Mouse (Mus musculus) liver, embryonic 14.5 days (tissue): ENCODE results near the gene Tango6. TPM values are rescaled to one million over a fixed set of nuclear protein-coding genes. Genes with fewer than 3 reads are reported as not detected.

ENCODE experiments used
- ATAC-seq: fragments of 200-750 bp; cut with Nextera tagmentation; 2 replicates; pipeline ENCODE4 v1.8.0; 2017; ENCODE audit warnings: moderate number of reproducible peaks, mild to moderate bottlenecking, moderate library complexity; ENCODE audit not compliant: insufficient read depth
- DNase-seq, 3 experiments: peaks; one replicate each; pipeline ENCODE4 v3.0.0-alpha.2; 2012 to 2013; ENCODE audit warnings: low read depth in 3 of 3, low spot score in 3 of 3
- H3K27ac ChIP-seq: fragments of 300-500 bp; sonication (generic); 2 replicates; pipeline ENCODE4 v1.5.1; 2014; ENCODE audit warnings: moderate library complexity, mild to moderate bottlenecking, control low read depth, inconsistent platforms
- H3K27me3 ChIP-seq: fragments of 300-500 bp; sonication (generic); 2 replicates; pipeline ENCODE4 v1.6.1; 2014; ENCODE audit warnings: mild to moderate bottlenecking, low read length, moderate library complexity; ENCODE audit not compliant: control insufficient read depth, insufficient read depth
- H3K36me3 ChIP-seq: fragments of 300-500 bp; sonication (generic); replicated peaks from 2 replicates; pipeline ENCODE4 v1.6.1; 2014; ENCODE audit warnings: low read depth; ENCODE audit not compliant: control insufficient read depth, insufficient read depth
- H3K4me1 ChIP-seq, 2 experiments: fragments of 200-500 bp in 1 of 2; fragments of 300-500 bp in 1 of 2; sonication (generic) in 1 of 2; replicated peaks; 2 replicates each; pipeline ENCODE4 v1.6.1; 2012 to 2014; ENCODE audit warnings: antibody characterized with exemption in 1 of 2, inconsistent platforms in 1 of 2, low read length in 1 of 2; ENCODE audit not compliant: control insufficient read depth in 2 of 2, insufficient read depth in 2 of 2
- H3K4me2 ChIP-seq: fragments of 300-500 bp; sonication (generic); 2 replicates; pipeline ENCODE4 v1.6.1; 2014; ENCODE audit warnings: low read depth, mild to moderate bottlenecking, control low read depth, moderate library complexity
- H3K4me3 ChIP-seq, 2 experiments: fragments of 200-500 bp in 1 of 2; fragments of 300-500 bp in 1 of 2; sonication (generic) in 1 of 2; 2 replicates each; pipeline ENCODE4 v1.5.1; 2012 to 2014; ENCODE audit warnings: low read depth in 2 of 2, low read length in 2 of 2, mild to moderate bottlenecking in 2 of 2, control low read depth in 1 of 2, inconsistent platforms in 1 of 2, moderate library complexity in 1 of 2; ENCODE audit not compliant: insufficient read depth in 1 of 2
- H3K9ac ChIP-seq: fragments of 300-500 bp; sonication (generic); replicated peaks from 2 replicates; pipeline ENCODE4 v1.6.1; 2014; ENCODE audit warnings: mild to moderate bottlenecking, control low read depth, moderate library complexity
- H3K9me3 ChIP-seq: fragments of 300-500 bp; sonication (generic); 2 replicates; pipeline ENCODE4 v1.6.1; 2016; ENCODE audit warnings: low read length, mixed read lengths; ENCODE audit not compliant: control insufficient read depth
- CTCF ChIP-seq: IDR thresholded peaks from 2 replicates; pipeline ENCODE4 v1.5.1; 2016; ENCODE audit warnings: antibody characterized with exemption, low read depth, control low read depth
- EP300 ChIP-seq: IDR thresholded peaks from 2 replicates; pipeline ENCODE4 v1.6.1; 2016; ENCODE audit warnings: antibody characterized with exemption, low read depth
- WGBS: fragments of 180-500 bp; shearing (Covaris S2); extraction: QIAGEN DNeasy Blood & Tissue Kit; methylation state at CpG from one replicate; pipeline ENCODE4 v1.1.7; 2014; ENCODE audit not compliant: insufficient replicate concordance; 5-methylcytosine and 5-hydroxymethylcytosine counted together
- polyA plus RNA-seq, 2 experiments: library from polyadenylated mRNA; depleted of rRNA in 1 of 2; stranded (reverse) in 1 of 2; unstranded in 1 of 2; fragments of >200 nt; fragmentation: Nextera tagmentation in 1 of 2; extraction: Ambion mirVana in 1 of 2; gene quantifications; 2 replicates each; pipeline versions ENCODE4 v1.2.1 to v1.2.3; 2012 to 2014

Tango6 gene
- polyA plus RNA-seq, 2 experiments: 1.7 to 2.6 TPM

- no peak overlapping the region for H3K4me2 ChIP-seq
- no peak overlapping the region for H3K27ac ChIP-seq
- no peaks in the 10 kb centered on the region for H3K27me3 ChIP-seq
- H3K36me3 ChIP-seq: no peaks in the 10 kb centered on the region
- no peak for ATAC-seq
- WGBS: 40% methylated on average over 3 of the region's 3 CpGs
- no peak overlapping the region for H3K9ac ChIP-seq
- no peaks in the 10 kb centered on the region for H3K9me3 ChIP-seq
- no peak for DNase-seq
- TF ChIP-seq EP300: no peak
- TF ChIP-seq CTCF: no peak
- no peaks in the 10 kb centered on the region for H3K4me1 ChIP-seq
- H3K4me3 ChIP-seq: no peak overlapping the region
Observed at GRCm38 (mm10) chr8:106651994-106652393, 30.9 kb upstream of the Tango6 start.

GRCm38 (mm10) chr8:106656046-106656445, 26.8 kb upstream of the Tango6 start:
- ATAC-seq: no peak
- no peak overlapping the region for H3K9ac ChIP-seq

GRCm38 (mm10) chr8:106672786-106673185, 10.1 kb upstream of the Tango6 start:
- DNase-seq (no peak), ATAC-seq (no peak)
- Histone ChIP-seq H3K4me2 (no peak overlapping the region), H3K9ac (no peak overlapping the region), H3K27me3 (no peaks in the 10 kb centered on the region), H3K9me3 (no peaks in the 10 kb centered on the region), H3K4me3 (no peak overlapping the region), H3K27ac (no peak overlapping the region), H3K4me1 (no peaks in the 10 kb centered on the region), H3K36me3 (no peaks in the 10 kb centered on the region)
- TF ChIP-seq EP300: no peak
- no peak for TF ChIP-seq CTCF
- 52% methylated on average over 2 of the region's 2 CpGs for WGBS

More at GRCm38 (mm10) chr8:106656046-106656445, 26.8 kb upstream of the Tango6 start:
- Histone ChIP-seq H3K9me3 (no peaks in the 10 kb centered on the region), H3K4me2 (no peak overlapping the region), H3K4me1 (no peaks in the 10 kb centered on the region), H3K27me3 (no peaks in the 10 kb centered on the region), H3K27ac (no peak overlapping the region), H3K36me3 (no peaks in the 10 kb centered on the region), H3K4me3 (no peak overlapping the region)
- DNase-seq: no peak
- TF ChIP-seq EP300: no peak
- TF ChIP-seq CTCF: no peak

- TF ChIP-seq EP300: no peak
- TF ChIP-seq CTCF: no peak
- H3K36me3 ChIP-seq: no peaks in the 10 kb centered on the region
- no peak overlapping the region for H3K4me2 ChIP-seq
- no peaks in the 10 kb centered on the region for H3K9me3 ChIP-seq
- H3K27me3 ChIP-seq: no peaks in the 10 kb centered on the region
- no peak for DNase-seq
- no peak overlapping the region for H3K9ac ChIP-seq
- WGBS: 93% methylated on average over 15 of the region's 15 CpGs
- no peak overlapping the region for H3K4me3 ChIP-seq
- ATAC-seq: no peak
- no peaks in the 10 kb centered on the region for H3K4me1 ChIP-seq
- H3K27ac ChIP-seq: no peak overlapping the region
Observed at GRCm38 (mm10) chr8:106674318-106674717, 8.6 kb upstream of the Tango6 start.

DNA sequence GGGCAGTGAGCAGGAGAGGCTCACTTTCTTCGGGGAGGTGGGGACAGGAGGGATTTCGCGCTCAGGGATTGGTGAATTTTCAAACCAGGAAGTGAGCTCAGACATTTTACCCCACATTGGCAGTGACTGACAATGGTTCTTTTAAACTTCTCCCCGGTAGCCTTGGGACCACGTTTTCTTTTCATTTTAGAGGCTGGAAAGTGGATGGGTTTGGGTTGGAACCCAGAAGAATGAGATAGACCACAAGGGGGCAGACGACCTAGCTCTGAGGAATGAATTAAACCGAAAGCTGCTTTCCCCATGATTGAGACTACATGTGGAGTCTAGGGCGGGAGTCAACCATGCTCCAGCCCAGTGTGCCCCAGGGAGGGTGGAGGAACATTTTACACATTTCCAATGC, 8.0 kb upstream of the Tango6 start:
- no peaks in the 10 kb centered on the region for H3K4me1 ChIP-seq
- WGBS: 60% methylated on average over 8 of the region's 8 CpGs
- no peak overlapping the region for H3K4me3 ChIP-seq
- TF ChIP-seq CTCF (peak; percentile 46), EP300 (no peak)
- no peaks in the 10 kb centered on the region for H3K9me3 ChIP-seq
- no peak overlapping the region for H3K9ac ChIP-seq
- H3K27me3 ChIP-seq: no peaks in the 10 kb centered on the region
- peak in 1 of 3 experiments; percentile 10 for DNase-seq
- H3K27ac ChIP-seq: no peak overlapping the region
- no peak for ATAC-seq
- H3K36me3 ChIP-seq: no peaks in the 10 kb centered on the region
- no peak overlapping the region for H3K4me2 ChIP-seq

- TF ChIP-seq EP300 (no peak), CTCF (no peak)
- no peak overlapping the region for H3K9ac ChIP-seq
- WGBS: 85% methylated on average over 4 of the region's 4 CpGs
- H3K4me3 ChIP-seq: no peak overlapping the region
- H3K4me1 ChIP-seq: peaks cover 4 to 7% of the 10 kb centered on the region in 2 experiments; a peak in 3 of 4 replicates
- no peak overlapping the region for H3K27ac ChIP-seq
- no peak for ATAC-seq
- H3K9me3 ChIP-seq: no peaks in the 10 kb centered on the region
- no peaks in the 10 kb centered on the region for H3K27me3 ChIP-seq
- H3K36me3 ChIP-seq: no peaks in the 10 kb centered on the region
- H3K4me2 ChIP-seq: no peak overlapping the region
- DNase-seq: no peak
Observed at GRCm38 (mm10) chr8:106684387-106684786, 1.5 kb downstream of the Tango6 start.
